Mouse (Mus musculus) layer of hippocampus, postnatal 25 days (tissue): ENCODE measurements at regions not wholly inside any gene's neighbourhood (a gene's known extent, or its start where the extent isn't known, plus 50 kb on each side); places are given as distances from the start of the nearest gene placed in this dataset.

Source experiments
- DNase-seq, 2 experiments: peaks; one replicate each; pipeline ENCODE4 v3.0.0; 2022; ENCODE audit warnings: mixed read lengths in 2 of 2, low spot score in 1 of 2; ENCODE audit errors: extremely low spot score in 1 of 2

- DNase-seq: no peak
Measured at GRCm38 (mm10) chr3:143834725-143835124, 370.3 kb downstream of the Lmo4 start.

- no peak for DNase-seq
Measured at GRCm38 (mm10) chr3:143823395-143823777, 381.6 kb downstream of the Lmo4 start.

- no peak for DNase-seq
Measured at GRCm38 (mm10) chr3:143822564-143823394, 382.2 kb downstream of the Lmo4 start.

GRCm38 (mm10) chr3:143807544-143807943 lies 397.5 kb downstream of the Lmo4 start:
- no peak for DNase-seq

GRCm38 (mm10) chr3:143806940-143807339 lies 398.1 kb downstream of the Lmo4 start:
- DNase-seq: no peak

GRCm38 (mm10) chr3:143797850-143798249 lies 407.2 kb downstream of the Lmo4 start:
- DNase-seq: no peak

- DNase-seq: no peak
Measured at GRCm38 (mm10) chr3:143790905-143791304, 414.1 kb downstream of the Lmo4 start.

- no peak for DNase-seq
Measured at GRCm38 (mm10) chr3:143789932-143790570, 415.0 kb downstream of the Lmo4 start.

- no peak for DNase-seq
Measured at GRCm38 (mm10) chr3:143786889-143787288, 418.1 kb downstream of the Lmo4 start.

GRCm38 (mm10) chr3:143784353-143784791 lies 420.6 kb downstream of the Lmo4 start:
- DNase-seq: no peak

- no peak for DNase-seq
Measured at GRCm38 (mm10) chr3:143778161-143778560, 426.9 kb downstream of the Lmo4 start.

- DNase-seq: no peak
Measured at GRCm38 (mm10) chr3:143759337-143759736, 445.7 kb downstream of the Lmo4 start.

- DNase-seq: no peak
Measured at GRCm38 (mm10) chr3:143753197-143753596, 451.8 kb downstream of the Lmo4 start.

GRCm38 (mm10) chr3:143752660-143753059 lies 452.4 kb downstream of the Lmo4 start:
- DNase-seq: no peak

GRCm38 (mm10) chr3:143750128-143750527 lies 454.9 kb downstream of the Lmo4 start:
- no peak for DNase-seq

- DNase-seq: no peak
Measured at GRCm38 (mm10) chr3:143743649-143744048, 461.4 kb downstream of the Lmo4 start.

GRCm38 (mm10) chr3:143742786-143743571 lies 462.0 kb downstream of the Lmo4 start:
- no peak for DNase-seq

GRCm38 (mm10) chr3:143738676-143739075 lies 466.3 kb downstream of the Lmo4 start:
- no peak for DNase-seq

- no peak for DNase-seq
Measured at GRCm38 (mm10) chr3:143737844-143738243, 467.2 kb downstream of the Lmo4 start.

- DNase-seq: no peak
Measured at GRCm38 (mm10) chr3:143736651-143737398, 468.2 kb downstream of the Lmo4 start.
